ENCODE assay signal across 10 mouse cellular contexts in the genomic region with DNA sequence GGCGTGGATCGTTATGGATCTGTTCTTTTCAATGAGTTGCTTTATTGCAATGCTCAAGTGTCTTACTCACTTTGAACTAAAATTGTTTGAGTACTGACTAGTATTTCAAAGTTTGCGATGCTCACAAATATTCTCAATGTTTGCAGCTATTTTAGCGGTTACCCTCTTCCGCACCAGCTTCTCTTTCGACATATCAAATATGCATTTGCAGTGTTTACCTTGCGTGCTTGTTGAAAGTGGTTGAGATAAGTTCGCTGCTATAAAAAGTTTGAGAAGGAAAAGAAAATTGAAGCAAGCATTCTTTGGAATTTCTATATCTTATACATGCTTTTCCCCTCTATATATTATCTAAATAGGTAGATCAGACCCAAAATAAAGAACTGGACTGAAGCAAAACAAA.
DNase-seq lines count a peak whose midpoint lies in the region; ATAC-seq lines count a peak whose summit lies in the region.
"Had no signal": no experiment of that assay in that cellular context is flagged by ENCODE, and none has a peak within 500 bp of the region (broad histone marks: within the 10 kb centered on the region; RNA-seq: fewer than 3 reads in every experiment).

No protein-coding gene starts in this region.

- no peaks in the 10 kb centered on the region for H3K36me3 ChIP-seq in heart, embryonic 16.5 days (ENCODE audit: control insufficient read depth, insufficient read depth)
- H3K36me3 ChIP-seq in embryonic facial prominence, embryonic 13.5 days: no peaks in the 10 kb centered on the region
- H3K36me3 ChIP-seq in hindbrain, embryonic 14.5 days (replicated peaks; ENCODE audit: control insufficient read depth, insufficient read depth): no peaks in the 10 kb centered on the region
- H3K36me3 ChIP-seq in midbrain, embryonic 14.5 days (ENCODE audit: control insufficient read depth, insufficient read depth, low read length): no peaks in the 10 kb centered on the region

- no peak overlapping the region for H3K27ac ChIP-seq in heart, embryonic 16.5 days (ENCODE audit: low read length)
- no peak overlapping the region for H3K27ac ChIP-seq in embryonic facial prominence, embryonic 13.5 days
- no peak overlapping the region for H3K27ac ChIP-seq in hindbrain, embryonic 14.5 days
- no peak overlapping the region for H3K27ac ChIP-seq in midbrain, embryonic 14.5 days (replicated peaks; ENCODE audit: low read depth, low read length)

- H3K9me3 ChIP-seq in heart, embryonic 16.5 days (replicated peaks; ENCODE audit: control insufficient read depth, low read length): no peaks in the 10 kb centered on the region
- no peaks in the 10 kb centered on the region for H3K9me3 ChIP-seq in embryonic facial prominence, embryonic 13.5 days
- H3K9me3 ChIP-seq in hindbrain, embryonic 14.5 days (ENCODE audit: control insufficient read depth, low read length): no peaks in the 10 kb centered on the region
- H3K9me3 ChIP-seq in midbrain, embryonic 14.5 days (ENCODE audit: control insufficient read depth, low read length): no peaks in the 10 kb centered on the region

- H3K4me2 ChIP-seq in heart, embryonic 16.5 days (ENCODE audit: low read depth, low read length): peak overlapping the region; percentile 58
- peak overlapping the region; percentile 60 for H3K4me2 ChIP-seq in embryonic facial prominence, embryonic 13.5 days
- peak overlapping the region; percentile 53 for H3K4me2 ChIP-seq in hindbrain, embryonic 14.5 days (replicated peaks)
- H3K4me2 ChIP-seq in midbrain, embryonic 14.5 days (ENCODE audit: low read length): peak overlapping the region; percentile 65

- 58% methylated on average over 8 of the region's 8 CpGs for WGBS in heart, embryonic 16.5 days
- 72% methylated on average over 8 of the region's 8 CpGs for WGBS in embryonic facial prominence, embryonic 13.5 days
- 66% methylated on average over 8 of the region's 8 CpGs for WGBS in hindbrain, embryonic 14.5 days
- 58% methylated on average over 8 of the region's 8 CpGs for WGBS in midbrain, embryonic 14.5 days

- H3K9ac ChIP-seq in heart, embryonic 16.5 days (ENCODE audit: low read length): no peak overlapping the region
- H3K9ac ChIP-seq in embryonic facial prominence, embryonic 13.5 days: peak overlapping the region; percentile 52; the same call in 1 of the 2 replicates
- H3K9ac ChIP-seq in hindbrain, embryonic 14.5 days: peak overlapping the region; percentile 52
- H3K9ac ChIP-seq in midbrain, embryonic 14.5 days (replicated peaks; ENCODE audit: low read length): peak overlapping the region; percentile 45; the same call in 1 of the 2 replicates

- no peaks in the 10 kb centered on the region for H3K27me3 ChIP-seq in heart, embryonic 16.5 days (ENCODE audit: control insufficient read depth, insufficient read depth, low read length)
- no peaks in the 10 kb centered on the region for H3K27me3 ChIP-seq in embryonic facial prominence, embryonic 13.5 days
- no peaks in the 10 kb centered on the region for H3K27me3 ChIP-seq in hindbrain, embryonic 14.5 days (ENCODE audit: control insufficient read depth, insufficient read depth, low read length)
- no peaks in the 10 kb centered on the region for H3K27me3 ChIP-seq in midbrain, embryonic 14.5 days (ENCODE audit: control insufficient read depth, insufficient read depth, low read length)

- no peaks in the 10 kb centered on the region for H3K4me1 ChIP-seq in heart, embryonic 16.5 days (ENCODE audit: control insufficient read depth, insufficient read depth, low read length)
- H3K4me1 ChIP-seq in embryonic facial prominence, embryonic 13.5 days: peaks cover 4% of the 10 kb centered on the region; the same call in 1 of the 2 replicates
- H3K4me1 ChIP-seq in hindbrain, embryonic 14.5 days (replicated peaks; ENCODE audit: control insufficient read depth, insufficient read depth, low read length): 0 out of 2 replicates have a peak, but pooled peaks cover 2% of the 10 kb centered on the region
- H3K4me1 ChIP-seq in midbrain, embryonic 14.5 days (ENCODE audit: control insufficient read depth, insufficient read depth, low read length): 0 out of 2 replicates have a peak, but pooled peaks cover 3% of the 10 kb centered on the region

- H3K4me3 ChIP-seq in heart, embryonic 16.5 days (ENCODE audit: low read length): peak overlapping the region; percentile 15
- peak overlapping the region; percentile 34 for H3K4me3 ChIP-seq in embryonic facial prominence, embryonic 13.5 days
- H3K4me3 ChIP-seq in hindbrain, embryonic 14.5 days (replicated peaks; ENCODE audit: low read length): peak overlapping the region; percentile 35
- H3K4me3 ChIP-seq in midbrain, embryonic 14.5 days (replicated peaks; ENCODE audit: low read depth, low read length): peak overlapping the region; percentile 35
- H3K4me3 ChIP-seq: erythroblast, embryonic 14.5 days had no signal

- no peak for ATAC-seq in heart, embryonic 16.5 days (replicated peaks; ENCODE audit: extremely low read depth, insufficient read depth, low FRiP score)
- no peak for ATAC-seq in embryonic facial prominence, embryonic 13.5 days (ENCODE audit: insufficient number of reproducible peaks, insufficient read depth, low FRiP score, low TSS enrichment, low read depth)
- ATAC-seq in hindbrain, embryonic 14.5 days (ENCODE audit: low FRiP score): no peak
- peak; percentile 38; the same call in 1 of the 2 replicates for ATAC-seq in midbrain, embryonic 14.5 days (ENCODE audit: low FRiP score, low TSS enrichment)
- ATAC-seq in megakaryocyte-erythroid progenitor cell, adult 5-6 weeks (replicated peaks; ENCODE audit: low FRiP score, low TSS enrichment, poor library complexity, severe bottlenecking): no peak
- ATAC-seq: inflammation-experienced regulatory T-cells, adult 6 months had no signal

- DNase-seq in heart, adult 11 months: no peak
- no peak for DNase-seq in hindbrain, embryonic 14.5 days (ENCODE audit: low spot score)
- DNase-seq in midbrain, embryonic 14.5 days: no peak
- DNase-seq in cerebellum, adult 11 months: no peak
- DNase-seq in adrenal gland, adult (ENCODE audit: inconsistent age in 2 of 2, low spot score in 1 of 2): no peak
